Mouse (Mus musculus) kidney, postnatal 25 days (tissue): ENCODE measurements around the gene Naa20.

Experiments used
- DNase-seq, 2 experiments: peaks; one replicate each; pipeline ENCODE4 v3.0.0; 2021; ENCODE audit warnings: mixed read lengths in 2 of 2

Naa20 gene

DNA sequence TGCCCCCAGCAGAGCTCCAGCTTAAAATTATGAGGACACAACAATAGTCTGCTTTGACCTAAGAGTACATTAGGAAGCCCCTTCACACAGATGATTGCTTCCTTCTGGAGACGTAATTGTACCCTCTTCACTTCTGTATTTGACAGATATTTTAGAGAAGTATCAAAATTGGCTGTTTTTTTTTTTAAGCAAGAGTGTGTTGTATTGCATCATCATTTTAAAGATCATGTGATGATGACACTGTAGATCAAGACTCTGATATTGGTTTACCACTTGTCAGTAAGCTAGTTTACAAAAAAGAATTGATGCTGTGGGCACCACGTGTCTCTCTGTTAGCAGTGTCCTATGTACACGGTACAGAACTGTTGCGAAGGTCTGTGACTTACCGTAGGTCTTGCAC is 50.8 kb downstream of the Naa20 start:
- DNase-seq: no peak

DNA sequence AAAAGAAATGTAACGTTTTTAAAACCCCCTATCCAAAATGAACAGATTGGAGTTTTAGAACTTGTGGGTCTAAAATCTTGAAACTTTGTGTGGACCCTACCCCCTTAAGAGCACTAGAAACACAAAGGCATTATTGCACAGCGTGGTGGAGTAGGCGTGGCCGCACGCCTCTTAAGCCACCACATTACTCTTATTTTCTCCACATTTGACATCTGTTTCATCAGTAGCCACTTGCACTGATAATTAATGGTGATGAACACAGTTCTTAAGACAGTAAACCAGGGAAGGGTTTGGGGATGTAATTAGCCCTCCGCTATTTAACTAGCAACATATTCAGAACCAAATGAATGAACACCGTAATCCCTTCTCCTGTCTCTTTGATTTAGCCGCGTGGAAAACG is 53.9 kb downstream of the Naa20 start:
- DNase-seq: no peak

DNA sequence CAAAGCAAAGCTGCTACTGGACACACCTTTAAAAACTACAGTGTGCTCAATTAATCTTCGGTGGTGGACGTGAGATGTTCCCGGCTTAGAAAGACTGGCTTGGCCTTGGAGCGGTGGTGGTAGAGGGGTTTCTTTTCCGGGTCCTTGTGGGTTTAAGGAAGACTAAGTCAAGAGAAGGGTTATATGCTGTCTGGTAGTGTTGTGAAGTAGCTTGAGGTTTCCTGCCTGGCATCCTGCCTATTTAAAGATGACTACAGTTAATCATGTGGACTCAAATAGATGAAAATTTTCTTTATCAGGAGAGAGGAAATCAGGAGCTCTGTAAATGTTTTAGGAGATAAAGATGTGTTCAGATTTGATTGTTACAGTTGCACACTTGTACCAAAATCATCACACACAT is 54.4 kb downstream of the Naa20 start:
- no peak for DNase-seq

DNA sequence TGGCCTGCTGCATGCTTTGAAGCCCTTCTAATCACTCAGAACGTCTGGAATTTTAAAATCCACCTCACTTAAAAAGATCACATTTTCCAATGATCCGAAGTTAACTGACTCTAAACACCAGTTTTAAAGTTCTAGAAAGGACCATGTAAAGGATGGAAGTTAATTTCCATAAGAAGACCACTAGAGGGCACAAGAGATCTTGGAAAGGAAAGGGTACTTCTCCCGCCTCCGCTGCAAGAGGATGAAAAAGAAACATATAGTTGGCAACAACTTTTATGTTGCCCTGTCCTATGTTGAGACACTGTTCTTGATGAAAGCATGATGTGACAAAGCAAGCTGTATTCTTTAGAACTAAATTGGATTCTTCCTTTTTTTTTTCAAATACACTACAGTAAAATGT is 55.6 kb downstream of the Naa20 start:
- DNase-seq: no peak

DNA sequence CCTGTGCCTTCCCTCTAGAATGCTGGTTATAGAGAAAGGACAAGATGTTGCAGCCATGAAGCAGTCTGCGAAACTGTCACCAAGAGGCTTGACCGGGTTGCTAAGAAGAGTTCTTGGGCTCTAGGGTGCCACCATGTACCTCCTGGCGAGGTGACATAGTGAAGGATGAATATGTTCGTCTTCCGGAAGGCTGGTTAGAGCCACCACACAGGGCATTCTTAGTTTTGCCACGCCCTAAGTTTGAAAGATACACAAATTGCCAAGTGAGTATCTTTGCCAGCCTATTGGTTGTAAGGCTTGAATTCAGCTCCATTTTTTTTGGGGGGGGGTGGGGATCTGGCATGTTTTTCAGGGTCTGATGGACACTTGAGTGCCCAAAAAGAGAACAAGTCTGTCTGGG is 56.2 kb downstream of the Naa20 start:
- DNase-seq: no peak

DNA sequence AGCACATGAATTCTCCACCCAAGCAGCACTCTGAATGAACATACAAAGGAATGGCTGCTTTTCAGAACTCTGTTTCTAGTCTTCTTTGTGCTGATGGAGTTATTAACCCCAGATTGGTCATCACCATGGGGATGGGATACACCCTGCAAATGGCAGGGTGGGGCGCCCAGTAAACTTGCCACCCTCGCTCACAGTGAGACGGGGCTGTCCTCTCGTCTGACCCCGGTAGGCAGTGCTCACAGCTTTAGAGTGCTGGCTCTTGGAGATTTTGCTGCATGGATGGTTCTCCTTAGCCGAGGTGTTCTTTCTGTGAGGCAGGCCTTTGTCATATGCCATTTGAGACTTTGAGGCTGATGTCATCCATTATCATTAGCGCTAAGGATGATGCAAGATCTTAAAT is 56.7 kb downstream of the Naa20 start:
- no peak for DNase-seq

DNA sequence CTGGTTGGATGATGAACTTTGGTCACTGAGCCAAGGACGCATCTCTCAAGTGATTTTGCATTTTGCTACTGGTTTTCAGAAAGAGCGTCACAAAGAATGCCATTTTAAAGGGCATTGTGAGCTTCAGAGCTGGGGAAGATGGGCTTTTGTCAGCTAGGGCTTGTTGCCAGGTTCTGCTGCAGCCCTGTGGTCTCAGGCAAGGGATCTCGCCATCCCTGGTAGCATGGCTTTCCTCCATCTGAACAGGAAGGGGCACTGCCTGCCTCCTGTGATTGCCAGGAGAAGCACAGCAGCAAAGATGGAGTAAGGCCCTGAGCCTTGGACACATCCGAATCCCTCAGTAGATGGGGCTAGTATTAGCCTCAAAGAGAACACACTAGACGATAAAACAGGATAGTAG is 60.0 kb downstream of the Naa20 start:
- DNase-seq: no peak
